Mouse (Mus musculus): ENCODE measurements around the gene Tmco5b. TPM values are rescaled to one million over a fixed set of nuclear protein-coding genes. Genes with fewer than 3 reads are reported as not detected.

The Tmco5b gene
- polyA plus RNA-seq, 1 experiment from 2014 or later, result not detected

Other genes with a start within 250 kb of the Tmco5b start
- gene Ryr3, start 68.6 kb upstream of the Tmco5b start, polyA plus RNA-seq (2015; fragmentation: Nextera tagmentation; extraction: Ambion mirVana), result 3.1 and 3.6 TPM in 2 replicates
- 3.8 and 4.9 TPM in 2 replicates for gene Fmn1, start 42.0 kb downstream of the Tmco5b start, polyA plus RNA-seq (2015; fragmentation: Nextera tagmentation; extraction: Ambion mirVana)

Measured in stomach, embryonic 15.5 days (tissue).